Comparison of ENCODE assay signal across 22 mouse cellular contexts in genomic region chr11:53128661-53129060, GRCm38 (mm10).
DNase-seq lines count a peak whose midpoint lies in the region; ATAC-seq and TF ChIP-seq lines count a peak whose summit lies in the region.
"Had no signal": no experiment of that assay in that cellular context is flagged by ENCODE, and none has a peak within 500 bp of the region (broad histone marks: within the 10 kb centered on the region; RNA-seq: fewer than 3 reads in every experiment).

No protein-coding gene starts in this region.

- H3K4me1 ChIP-seq in cerebellum, adult 2 months (ENCODE audit: control insufficient read depth, insufficient read depth, low read length): peaks cover 3% of the 10 kb centered on the region
- H3K4me1 ChIP-seq in forebrain, embryonic 16.5 days (replicated peaks; ENCODE audit: control insufficient read depth, insufficient read depth, low read length): peaks cover 14% of the 10 kb centered on the region
- H3K4me1 ChIP-seq in intestine, embryonic 16.5 days (ENCODE audit: control insufficient read depth, insufficient read depth, low read length): peaks cover 4% of the 10 kb centered on the region; the same call in 1 of the 2 replicates

- H3K9ac ChIP-seq in forebrain, embryonic 16.5 days (replicated peaks; ENCODE audit: low read depth, low read length): no peak overlapping the region
- H3K9ac ChIP-seq in intestine, embryonic 16.5 days (ENCODE audit: low read depth, low read length): no peak overlapping the region
- H3K9ac ChIP-seq: hindbrain, embryonic 12.5 days; limb, embryonic 13.5 days; liver, embryonic 14.5 days; midbrain, embryonic 13.5 days had no signal

- H3K27ac ChIP-seq in cerebellum, adult 2 months (ENCODE audit: insufficient read depth, low read length): no peak overlapping the region
- no peak overlapping the region for H3K27ac ChIP-seq in forebrain, embryonic 16.5 days (ENCODE audit: low read length)
- H3K27ac ChIP-seq in intestine, embryonic 16.5 days (ENCODE audit: low read length): no peak overlapping the region
- H3K27ac ChIP-seq: hindbrain, embryonic 12.5 days; limb, embryonic 13.5 days; liver, embryonic 14.5 days; macrophage; midbrain, embryonic 13.5 days had no signal

- peak; percentile 78 for ATAC-seq in CD4-positive, CD25-positive, alpha-beta regulatory T cell, adult 4 months
- 0 out of 2 replicates have a peak, but pooled peaks have one; percentile 36 for ATAC-seq in common myeloid progenitor, adult 5-6 weeks (replicated peaks; ENCODE audit: low read depth, poor library complexity, severe bottlenecking)
- ATAC-seq in forebrain, embryonic 16.5 days: no peak
- no peak for ATAC-seq in intestine, embryonic 16.5 days
- ATAC-seq: midbrain, embryonic 13.5 days; Patski had no signal

- H3K36me3 ChIP-seq in forebrain, embryonic 16.5 days (ENCODE audit: control insufficient read depth, insufficient read depth): no peaks in the 10 kb centered on the region
- no peaks in the 10 kb centered on the region for H3K36me3 ChIP-seq in intestine, embryonic 16.5 days (ENCODE audit: control insufficient read depth, insufficient read depth, low read length)
- H3K36me3 ChIP-seq: hindbrain, embryonic 12.5 days; limb, embryonic 13.5 days; midbrain, embryonic 13.5 days had no signal

- WGBS in cerebellum, adult 2 months: 66% methylated on average over 2 of the region's 2 CpGs
- 85% methylated on average over 2 of the region's 2 CpGs for WGBS in forebrain, embryonic 16.5 days
- WGBS in intestine, embryonic 16.5 days: 82% methylated on average over 2 of the region's 2 CpGs

- peak; percentile 55 for DNase-seq in retina, embryonic 14.5 days (ENCODE audit: low spot score)
- peak; percentile 68 for DNase-seq in thymus, postnatal 25 days
- no peak for DNase-seq in B cell, adult 2 months
- no peak for DNase-seq in cerebellum, adult 2 months
- DNase-seq: adrenal gland, postnatal 14 days; cerebellum, adult 11-12 months; cerebellum, postnatal 36 days; gastrocnemius, postnatal 25 days; heart, postnatal 14 days; layer of hippocampus, postnatal 36 days; right cerebral cortex, postnatal 25 days had no signal

- no peak for TF ChIP-seq POLR2A in cerebellum, adult 2 months (IDR thresholded peaks at IDR 0.05; ENCODE audit: borderline replicate concordance, insufficient read depth, low read length)

- no peaks in the 10 kb centered on the region for H3K27me3 ChIP-seq in cerebellum, adult 2 months (ENCODE audit: control insufficient read depth, insufficient read depth, low read length)
- no peaks in the 10 kb centered on the region for H3K27me3 ChIP-seq in forebrain, embryonic 16.5 days (replicated peaks; ENCODE audit: control insufficient read depth, insufficient read depth, low read length)
- H3K27me3 ChIP-seq in intestine, embryonic 16.5 days (replicated peaks; ENCODE audit: control insufficient read depth, insufficient read depth, low read length): no peaks in the 10 kb centered on the region
- H3K27me3 ChIP-seq: limb, embryonic 13.5 days; midbrain, embryonic 13.5 days had no signal

- TF ChIP-seq CTCF in cerebellum, adult 2 months (IDR thresholded peaks at IDR 0.05; ENCODE audit: borderline replicate concordance, insufficient read depth, low read depth, low read length): no peak

- H3K9me3 ChIP-seq in forebrain, embryonic 16.5 days (ENCODE audit: control insufficient read depth, low read length): no peaks in the 10 kb centered on the region
- no peaks in the 10 kb centered on the region for H3K9me3 ChIP-seq in intestine, embryonic 16.5 days (ENCODE audit: control insufficient read depth, low read length)
- H3K9me3 ChIP-seq: hindbrain, embryonic 12.5 days; limb, embryonic 13.5 days had no signal

- H3K4me2 ChIP-seq in forebrain, embryonic 16.5 days (ENCODE audit: low read length): no peak overlapping the region
- no peak overlapping the region for H3K4me2 ChIP-seq in intestine, embryonic 16.5 days (ENCODE audit: low read depth, low read length)
- H3K4me2 ChIP-seq: heart, embryonic 11.5 days; hindbrain, embryonic 12.5 days; limb, embryonic 13.5 days; midbrain, embryonic 13.5 days had no signal

- no peak overlapping the region for H3K4me3 ChIP-seq in cerebellum, adult 2 months (replicated peaks; ENCODE audit: insufficient read depth, low read depth, low read length)
- no peak overlapping the region for H3K4me3 ChIP-seq in forebrain, embryonic 16.5 days (replicated peaks; ENCODE audit: low read length)
- H3K4me3 ChIP-seq in intestine, embryonic 16.5 days (ENCODE audit: low read length): no peak overlapping the region
- H3K4me3 ChIP-seq: hindbrain, embryonic 12.5 days; limb, embryonic 13.5 days; midbrain, embryonic 13.5 days had no signal

Comparison
In these comparisons a context has a peak if more than half of its experiments do, and no peak if none do; other contexts are left out.
1. ATAC-seq: peak in CD4-positive, CD25-positive, alpha-beta regulatory T cell, adult 4 months (single experiment) and common myeloid progenitor, adult 5-6 weeks (single experiment); none in forebrain, embryonic 16.5 days (single experiment) and intestine, embryonic 16.5 days (single experiment).
2. DNase-seq: peak in retina, embryonic 14.5 days (single experiment) and thymus, postnatal 25 days (single experiment); none in B cell, adult 2 months (0 of 2) and cerebellum, adult 2 months (0 of 2).